ENCODE assay signal across 17 mouse cellular contexts in genomic region chr9:83540975-83541374, GRCm38 (mm10). TPM values are rescaled to one million over a fixed set of nuclear protein-coding genes. Genes with fewer than 3 reads are reported as not detected.
DNase-seq lines count a peak whose midpoint lies in the region; ATAC-seq and TF ChIP-seq lines count a peak whose summit lies in the region.
"Had no signal": no experiment of that assay in that cellular context is flagged by ENCODE, and none has a peak within 500 bp of the region (broad histone marks: within the 10 kb centered on the region; RNA-seq: fewer than 3 reads in every experiment).

No protein-coding gene starts in this region.

- TF ChIP-seq CTCF in stomach, postnatal 0 days (IDR thresholded peaks at IDR 0.05; ENCODE audit: low read depth) = no peak

- H3K4me1 ChIP-seq in heart, embryonic 16.5 days (ENCODE audit: control insufficient read depth, insufficient read depth, low read length) = peaks cover 17% of the 10 kb centered on the region
- H3K4me1 ChIP-seq in stomach, embryonic 15.5 days = no peaks in the 10 kb centered on the region
- H3K4me1 ChIP-seq in stomach, postnatal 0 days (replicated peaks; ENCODE audit: control insufficient read depth, insufficient read depth) = no peaks in the 10 kb centered on the region
- H3K4me1 ChIP-seq in stomach, embryonic 16.5 days (ENCODE audit: control insufficient read depth, insufficient read depth, low read length) = peaks cover 8% of the 10 kb centered on the region; the same call in 1 of the 2 replicates
- H3K4me1 ChIP-seq: limb, embryonic 15.5 days had no signal

- 0 out of 2 replicates have a peak, but pooled peaks have one; percentile 23 for ATAC-seq in heart, embryonic 16.5 days (replicated peaks; ENCODE audit: extremely low read depth, insufficient read depth, low FRiP score)
- ATAC-seq in stomach, embryonic 15.5 days (ENCODE audit: insufficient read depth, low FRiP score, low read depth) = peak; percentile 60; the same call in 1 of the 2 replicates
- ATAC-seq in stomach, postnatal 0 days (ENCODE audit: low FRiP score, low TSS enrichment) = no peak
- peak; percentile 42; the same call in 1 of the 2 replicates for ATAC-seq in stomach, embryonic 16.5 days (ENCODE audit: insufficient read depth, low FRiP score)
- ATAC-seq: forebrain, embryonic 16.5 days had no signal

- TF ChIP-seq EP300 in stomach, postnatal 0 days (optimal IDR thresholded peaks at IDR 0.05) = no peak

- H3K9ac ChIP-seq in heart, embryonic 16.5 days (ENCODE audit: low read length) = no peak overlapping the region
- H3K9ac ChIP-seq in stomach, embryonic 15.5 days = no peak overlapping the region
- no peak overlapping the region for H3K9ac ChIP-seq in stomach, postnatal 0 days (ENCODE audit: low read length)
- H3K9ac ChIP-seq in stomach, embryonic 16.5 days (ENCODE audit: low read length) = no peak overlapping the region
- H3K9ac ChIP-seq: hindbrain, embryonic 12.5 days; limb, embryonic 15.5 days had no signal

- 25% methylated on average over 3 of the region's 3 CpGs for WGBS in heart, embryonic 16.5 days
- 36% methylated on average over 3 of the region's 3 CpGs for WGBS in stomach, embryonic 15.5 days
- WGBS in stomach, postnatal 0 days = 34% methylated on average over 3 of the region's 3 CpGs
- WGBS in stomach, embryonic 16.5 days = 49% methylated on average over 3 of the region's 3 CpGs

- no peak overlapping the region for H3K4me2 ChIP-seq in heart, embryonic 16.5 days (ENCODE audit: low read depth, low read length)
- no peak overlapping the region for H3K4me2 ChIP-seq in stomach, embryonic 15.5 days
- H3K4me2 ChIP-seq in stomach, postnatal 0 days (replicated peaks; ENCODE audit: low read depth) = no peak overlapping the region
- no peak overlapping the region for H3K4me2 ChIP-seq in stomach, embryonic 16.5 days (ENCODE audit: low read depth, low read length)
- H3K4me2 ChIP-seq: hindbrain, embryonic 12.5 days; limb, embryonic 15.5 days; midbrain, embryonic 11.5 days had no signal

- H3K4me3 ChIP-seq in heart, embryonic 16.5 days (ENCODE audit: low read length) = no peak overlapping the region
- no peak overlapping the region for H3K4me3 ChIP-seq in stomach, embryonic 15.5 days (replicated peaks)
- no peak overlapping the region for H3K4me3 ChIP-seq in stomach, postnatal 0 days (ENCODE audit: low read depth, low read length)
- H3K4me3 ChIP-seq in stomach, embryonic 16.5 days (replicated peaks; ENCODE audit: low read length) = no peak overlapping the region
- H3K4me3 ChIP-seq: erythroblast, embryonic 14.5 days; hindbrain, embryonic 12.5 days; limb, embryonic 15.5 days; myocyte had no signal

- H3K36me3 ChIP-seq in heart, embryonic 16.5 days (ENCODE audit: control insufficient read depth, insufficient read depth) = no peaks in the 10 kb centered on the region
- no peaks in the 10 kb centered on the region for H3K36me3 ChIP-seq in stomach, embryonic 15.5 days
- H3K36me3 ChIP-seq in stomach, postnatal 0 days (ENCODE audit: control insufficient read depth, insufficient read depth, low read length) = no peaks in the 10 kb centered on the region
- H3K36me3 ChIP-seq in stomach, embryonic 16.5 days (ENCODE audit: control insufficient read depth, insufficient read depth, low read length) = no peaks in the 10 kb centered on the region
- H3K36me3 ChIP-seq: hindbrain, embryonic 12.5 days; limb, embryonic 15.5 days had no signal

- H3K9me3 ChIP-seq in heart, embryonic 16.5 days (replicated peaks; ENCODE audit: control insufficient read depth, low read length) = no peaks in the 10 kb centered on the region
- H3K9me3 ChIP-seq in stomach, embryonic 15.5 days = no peaks in the 10 kb centered on the region
- H3K9me3 ChIP-seq in stomach, postnatal 0 days (ENCODE audit: control insufficient read depth, low read length) = no peaks in the 10 kb centered on the region
- no peaks in the 10 kb centered on the region for H3K9me3 ChIP-seq in stomach, embryonic 16.5 days (replicated peaks; ENCODE audit: control insufficient read depth, low read length)
- H3K9me3 ChIP-seq: hindbrain, embryonic 12.5 days; limb, embryonic 15.5 days had no signal

- no peaks in the 10 kb centered on the region for H3K27me3 ChIP-seq in heart, embryonic 16.5 days (ENCODE audit: control insufficient read depth, insufficient read depth, low read length)
- H3K27me3 ChIP-seq in stomach, embryonic 15.5 days (replicated peaks) = no peaks in the 10 kb centered on the region
- no peaks in the 10 kb centered on the region for H3K27me3 ChIP-seq in stomach, postnatal 0 days (ENCODE audit: control insufficient read depth, insufficient read depth, low read length)
- no peaks in the 10 kb centered on the region for H3K27me3 ChIP-seq in stomach, embryonic 16.5 days (ENCODE audit: control insufficient read depth, insufficient read depth, low read length)
- H3K27me3 ChIP-seq: hindbrain, embryonic 12.5 days; limb, embryonic 15.5 days had no signal

- H3K27ac ChIP-seq in heart, embryonic 16.5 days (ENCODE audit: low read length) = peak overlapping the region; percentile 77
- H3K27ac ChIP-seq in stomach, embryonic 15.5 days = no peak overlapping the region
- no peak overlapping the region for H3K27ac ChIP-seq in stomach, postnatal 0 days (replicated peaks)
- no peak overlapping the region for H3K27ac ChIP-seq in stomach, embryonic 16.5 days (ENCODE audit: low read length)
- H3K27ac ChIP-seq: hindbrain, embryonic 12.5 days; limb, embryonic 15.5 days had no signal

- DNase-seq in adrenal gland, postnatal 14 days = peak; percentile 17
- DNase-seq in adrenal gland, adult 8-10 months = no peak
- no peak for DNase-seq in heart, adult 9 months (ENCODE audit: low spot score in 2 of 2)
- no peak for DNase-seq in stomach, postnatal 0 days (ENCODE audit: low spot score)
- no peak for DNase-seq in right cerebral cortex, adult 2 months (ENCODE audit: low spot score in 2 of 2)
- DNase-seq: cerebellum, adult 8-10 months; embryo, embryonic 11 days; right cerebral cortex, postnatal 25 days had no signal

RNA-seq across cellular contexts. Expression of gene Sh3bgrl2, which starts 7.2 kb away (rescaled TPM):
- 16.6 and 21.1 TPM in 2 replicates for total RNA-seq in adrenal gland, postnatal 14 days (2021)
- 10 to 100 TPM; 13.6 to 21.7 (median 16.8) TPM for total RNA-seq in adrenal gland, adult 8-10 months (2022)
- polyA plus RNA-seq in heart, embryonic 16.5 days (2015; fragmentation: Nextera tagmentation; extraction: Ambion mirVana) = 11.1 and 11.4 TPM in 2 replicates
- 27.4 and 28.6 TPM in 2 replicates for polyA plus RNA-seq in stomach, embryonic 15.5 days (2015; fragmentation: Nextera tagmentation; extraction: Ambion mirVana)
- 114 and 117 TPM in 2 replicates for polyA plus RNA-seq in stomach, postnatal 0 days (2015; fragmentation: Nextera tagmentation; extraction: Ambion mirVana)
- 33.2 and 49.8 TPM in 2 replicates for polyA plus RNA-seq in stomach, embryonic 16.5 days (2015; fragmentation: Nextera tagmentation; extraction: Ambion mirVana)
